Mouse (Mus musculus) hindbrain, embryonic 13.5 days (tissue): ENCODE measurements around the gene Eral1. TPM values are rescaled to one million over a fixed set of nuclear protein-coding genes. Genes with fewer than 3 reads are reported as not detected.
"Not testable (repeated sequence)": the region's sequence is repeated elsewhere in the genome, so short reads cannot be mapped to it uniquely, and the experiment has no call there.

ENCODE experiments used
- ATAC-seq: fragments of 200-750 bp; cut with Nextera tagmentation; 2 replicates; pipeline ENCODE4 v1.8.0; 2017; ENCODE audit warnings: moderate TSS enrichment; ENCODE audit not compliant: low FRiP score
- H3K27ac ChIP-seq: fragments of 300-500 bp; sonication (generic); 2 replicates; pipeline ENCODE4 v1.5.1; 2015; ENCODE audit warnings: inconsistent platforms, mild to moderate bottlenecking, moderate library complexity
- H3K27me3 ChIP-seq: fragments of 300-500 bp; sonication (generic); 2 replicates; pipeline ENCODE4 v1.6.1; 2015; ENCODE audit warnings: mild to moderate bottlenecking, inconsistent platforms
- H3K36me3 ChIP-seq: fragments of 300-500 bp; sonication (generic); 2 replicates; pipeline ENCODE4 v1.6.1; 2015; ENCODE audit warnings: mild to moderate bottlenecking, inconsistent platforms
- H3K4me1 ChIP-seq: fragments of 300-500 bp; sonication (generic); replicated peaks from 2 replicates; pipeline ENCODE4 v1.6.1; 2015; ENCODE audit warnings: inconsistent platforms
- H3K4me2 ChIP-seq: fragments of 300-500 bp; sonication (generic); 2 replicates; pipeline ENCODE4 v1.6.1; 2015; ENCODE audit warnings: inconsistent platforms, mild to moderate bottlenecking, moderate library complexity
- H3K4me3 ChIP-seq: fragments of 300-500 bp; sonication (generic); 2 replicates; pipeline ENCODE4 v1.5.1; 2015; ENCODE audit warnings: mild to moderate bottlenecking, inconsistent platforms
- H3K9ac ChIP-seq: fragments of 300-500 bp; sonication (generic); 2 replicates; pipeline ENCODE4 v1.6.1; 2015; ENCODE audit warnings: mild to moderate bottlenecking, inconsistent platforms
- H3K9me3 ChIP-seq: fragments of 300-500 bp; sonication (generic); 2 replicates; pipeline ENCODE4 v1.6.1; 2016; ENCODE audit warnings: inconsistent platforms
- WGBS: fragments of 180-500 bp; shearing (Covaris S2); methylation state at CpG from one replicate; pipeline ENCODE4 v1.1.7; 2015; 5-methylcytosine and 5-hydroxymethylcytosine counted together
- polyA plus RNA-seq: library from polyadenylated mRNA; unstranded; fragments of >200 nt; fragmentation: Nextera tagmentation; extraction: Ambion mirVana; gene quantifications from 2 replicates; pipeline ENCODE4 v1.2.1, GENCODE M21; 2015

The Eral1 gene
- polyA plus RNA-seq, 1 experiment from 2014 or later: 31.5 TPM

DNA sequence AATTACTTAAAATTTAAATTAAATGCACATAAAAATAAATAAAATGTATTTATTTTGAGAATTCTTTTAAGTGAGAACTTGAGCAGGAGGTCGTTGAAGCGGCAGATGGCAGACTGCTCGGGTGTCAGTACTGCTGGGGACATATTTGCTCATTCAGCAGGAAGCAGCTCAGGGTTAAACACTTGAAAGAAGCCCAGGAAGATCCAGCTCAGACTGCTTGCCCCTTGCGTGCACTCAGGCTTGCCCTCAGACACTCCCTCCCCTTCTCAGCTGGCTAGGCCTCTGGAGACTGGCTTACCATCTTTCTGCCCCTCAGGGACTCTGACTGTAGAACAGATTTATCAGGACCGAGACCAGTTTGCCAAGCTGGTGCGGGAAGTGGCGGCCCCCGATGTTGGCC lies 23.2 kb downstream of the Eral1 start:
- H3K27ac ChIP-seq: no peak overlapping the region
- H3K9ac ChIP-seq: no peak overlapping the region; the same call in 1 of the 2 replicates
- H3K4me2 ChIP-seq: no peak overlapping the region
- ATAC-seq: no peak
- H3K27me3 ChIP-seq: no peaks in the 10 kb centered on the region
- WGBS: 89% methylated on average over 8 of the region's 8 CpGs
- no peak overlapping the region for H3K4me3 ChIP-seq
- H3K4me1 ChIP-seq: 0 out of 2 replicates have a peak, but pooled peaks cover 5% of the 10 kb centered on the region
- no peaks in the 10 kb centered on the region for H3K9me3 ChIP-seq
- peaks cover 84% of the 10 kb centered on the region for H3K36me3 ChIP-seq

GRCm38 (mm10) chr11:78053078-78053477 lies 27.1 kb downstream of the Eral1 start:
- Histone ChIP-seq H3K4me1 (no peaks in the 10 kb centered on the region), H3K27ac (no peak overlapping the region), H3K9ac (0 out of 2 replicates have a peak overlapping the region, but pooled peaks have one; percentile 19), H3K4me2 (no peak overlapping the region), H3K27me3 (no peaks in the 10 kb centered on the region), H3K9me3 (no peaks in the 10 kb centered on the region), H3K36me3 (peaks cover 85% of the 10 kb centered on the region), H3K4me3 (no peak overlapping the region)
- WGBS: 94% methylated on average over 8 of the region's 8 CpGs
- ATAC-seq: no peak

DNA sequence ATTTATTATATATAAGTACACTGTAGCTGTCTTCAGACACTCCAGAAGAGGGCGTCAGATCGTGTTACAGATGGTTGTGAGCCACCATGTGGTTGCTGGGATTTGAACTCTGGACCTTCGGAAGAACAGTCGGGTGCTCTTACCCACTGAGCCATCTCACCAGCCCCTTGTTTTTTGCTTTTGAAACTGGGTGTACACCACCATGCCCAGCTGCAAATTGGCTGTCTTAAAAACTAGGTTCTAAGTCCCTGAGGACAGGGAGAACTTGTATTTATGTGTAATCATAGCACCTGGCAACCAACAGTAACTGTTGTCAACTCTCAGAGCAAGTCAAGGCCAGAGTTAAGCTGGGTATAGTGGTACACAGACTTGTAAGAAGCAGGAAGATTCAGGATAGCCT lies 31.5 kb downstream of the Eral1 start:
- not testable (repeated sequence) for H3K9me3 ChIP-seq, H3K27ac ChIP-seq, H3K4me3 ChIP-seq, ATAC-seq, H3K27me3 ChIP-seq, H3K4me1 ChIP-seq, H3K9ac ChIP-seq, H3K4me2 ChIP-seq
- peaks cover 51% of the 10 kb centered on the region for H3K36me3 ChIP-seq
- WGBS: 95% methylated on average over 4 of the region's 4 CpGs

DNA sequence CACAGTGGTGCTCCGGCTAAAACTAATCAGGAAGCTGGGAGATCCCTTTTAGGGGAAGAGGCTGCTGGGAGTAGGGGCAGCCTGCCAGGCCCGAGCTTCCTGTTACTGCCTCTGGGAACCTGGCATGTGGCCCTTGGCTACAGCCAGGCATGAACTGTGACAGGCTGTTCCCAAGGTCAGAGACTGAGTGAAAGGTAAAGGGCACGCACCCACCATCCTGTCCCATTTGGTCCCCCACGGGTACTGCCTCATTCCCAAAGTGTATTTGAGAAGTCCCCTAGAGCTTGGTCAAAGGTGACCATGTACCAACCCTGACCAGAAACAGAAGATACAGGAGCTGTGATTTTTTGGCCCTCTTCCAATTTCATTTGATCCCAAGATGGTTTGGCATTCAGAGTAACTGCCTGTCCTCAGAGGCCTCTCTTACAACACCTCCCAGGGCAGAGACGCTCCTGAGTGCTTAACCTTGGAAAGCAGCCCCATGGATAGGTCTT lies 35.4 kb downstream of the Eral1 start:
- Histone ChIP-seq H3K9ac (no peak overlapping the region), H3K4me2 (no peak overlapping the region), H3K4me1 (peaks cover 9% of the 10 kb centered on the region), H3K36me3 (peaks cover 29% of the 10 kb centered on the region), H3K27me3 (no peaks in the 10 kb centered on the region), H3K27ac (0 out of 2 replicates have a peak overlapping the region, but pooled peaks have one; percentile 30), H3K9me3 (no peaks in the 10 kb centered on the region), H3K4me3 (no peak overlapping the region)
- no peak for ATAC-seq
- WGBS: 79% methylated on average over 5 of the region's 5 CpGs

GRCm38 (mm10) chr11:78042290-78042870 lies 37.8 kb downstream of the Eral1 start:
- not testable (repeated sequence) for ATAC-seq, H3K27me3 ChIP-seq, H3K9ac ChIP-seq, H3K4me3 ChIP-seq, H3K4me2 ChIP-seq, H3K27ac ChIP-seq, H3K9me3 ChIP-seq
- peaks cover 26% of the 10 kb centered on the region for H3K4me1 ChIP-seq
- WGBS: 98% methylated on average over 4 of the region's 4 CpGs
- H3K36me3 ChIP-seq: peaks cover 24% of the 10 kb centered on the region

GRCm38 (mm10) chr11:78040878-78041277 lies 39.3 kb downstream of the Eral1 start:
- H3K27me3 ChIP-seq: no peaks in the 10 kb centered on the region
- ATAC-seq: no peak
- H3K4me2 ChIP-seq: no peak overlapping the region
- H3K4me1 ChIP-seq: peaks cover 34% of the 10 kb centered on the region
- no peaks in the 10 kb centered on the region for H3K9me3 ChIP-seq
- 55% methylated on average over 2 of the region's 2 CpGs for WGBS
- no peak overlapping the region for H3K4me3 ChIP-seq
- H3K27ac ChIP-seq: no peak overlapping the region
- H3K36me3 ChIP-seq: peaks cover 26% of the 10 kb centered on the region
- no peak overlapping the region for H3K9ac ChIP-seq

GRCm38 (mm10) chr11:78037831-78038752 lies 42.1 kb downstream of the Eral1 start, which contains the start of gene Flot2:
Flot2 (plus strand) TSS chr11:78037931.
- Histone ChIP-seq H3K9me3 (no peaks in the 10 kb centered on the region), H3K9ac (peak within 1 kb of the TSS; percentile 97), H3K4me1 (peaks cover 44% of the 10 kb centered on the region), H3K4me3 (peak within 1 kb of the TSS; percentile 81), H3K4me2 (peak within 1 kb of the TSS; percentile 72), H3K27ac (peak within 1 kb of the TSS; percentile 89), H3K27me3 (no peaks in the 10 kb centered on the region), H3K36me3 (peaks cover 35% of the 10 kb centered on the region)
- 2% methylated on average over 53 of the region's 55 CpGs for WGBS
- peak; percentile 83 for ATAC-seq

DNA sequence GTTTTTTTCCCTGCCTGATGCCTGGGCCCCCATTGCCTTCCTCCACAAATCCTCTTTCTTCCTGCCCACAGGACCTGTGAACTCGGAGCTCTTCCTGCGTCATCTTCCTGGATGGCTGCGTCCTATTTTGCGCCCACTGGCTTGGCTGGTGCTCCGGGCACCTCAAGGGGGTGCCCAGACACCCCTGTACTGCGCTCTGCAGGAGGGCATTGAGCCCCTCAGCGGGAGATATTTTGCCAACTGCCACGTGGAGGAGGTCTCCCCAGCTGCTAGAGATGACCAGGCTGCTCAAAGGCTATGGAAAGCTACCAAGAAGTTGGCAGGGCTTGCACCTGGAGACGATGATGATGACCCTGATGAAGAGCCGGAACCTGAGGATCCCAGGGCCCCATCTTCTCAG lies 43.4 kb downstream of the Eral1 start:
- peak overlapping the region; percentile 72; the same call in 1 of the 2 replicates for H3K4me2 ChIP-seq
- ATAC-seq: no peak
- H3K9me3 ChIP-seq: no peaks in the 10 kb centered on the region
- H3K27ac ChIP-seq: no peak overlapping the region
- H3K4me1 ChIP-seq: peaks cover 50% of the 10 kb centered on the region
- H3K4me3 ChIP-seq: no peak overlapping the region
- H3K9ac ChIP-seq: 0 out of 2 replicates have a peak overlapping the region, but pooled peaks have one; percentile 35
- peaks cover 28% of the 10 kb centered on the region for H3K36me3 ChIP-seq
- no peaks in the 10 kb centered on the region for H3K27me3 ChIP-seq
- 81% methylated on average over 10 of the region's 10 CpGs for WGBS

DNA sequence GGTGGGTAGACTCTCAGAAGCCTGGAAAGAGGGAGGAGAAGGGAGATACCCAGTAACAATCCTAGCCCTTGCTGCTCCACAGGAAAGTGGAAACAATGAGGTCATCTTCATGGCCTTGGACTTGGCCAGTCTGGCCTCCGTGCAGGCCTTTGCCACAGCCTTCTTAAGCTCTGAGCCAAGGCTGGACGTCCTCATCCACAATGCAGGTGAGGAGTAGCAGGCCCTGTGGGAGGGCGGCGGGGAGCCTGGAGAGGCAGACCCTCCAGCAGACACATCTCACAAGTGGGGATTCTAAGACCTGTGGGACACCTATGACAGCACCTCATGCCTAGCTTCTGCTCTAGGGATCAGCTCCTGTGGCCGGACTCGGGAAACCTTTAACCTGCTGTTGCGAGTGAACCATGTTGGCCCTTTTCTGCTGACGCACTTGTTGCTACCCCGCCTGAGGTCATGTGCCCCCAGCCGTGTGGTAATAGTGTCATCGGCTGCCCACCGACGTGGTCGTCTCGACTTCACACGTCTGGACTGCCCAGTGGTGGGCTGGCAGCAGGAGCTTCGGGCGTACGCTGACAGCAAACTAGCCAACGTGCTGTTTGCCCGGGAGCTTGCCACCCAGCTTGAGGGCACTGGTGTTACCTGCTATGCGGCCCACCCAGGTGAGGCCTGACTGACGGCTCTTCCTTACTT lies 46.1 kb downstream of the Eral1 start:
- H3K4me1 ChIP-seq: peaks cover 51% of the 10 kb centered on the region

DNA sequence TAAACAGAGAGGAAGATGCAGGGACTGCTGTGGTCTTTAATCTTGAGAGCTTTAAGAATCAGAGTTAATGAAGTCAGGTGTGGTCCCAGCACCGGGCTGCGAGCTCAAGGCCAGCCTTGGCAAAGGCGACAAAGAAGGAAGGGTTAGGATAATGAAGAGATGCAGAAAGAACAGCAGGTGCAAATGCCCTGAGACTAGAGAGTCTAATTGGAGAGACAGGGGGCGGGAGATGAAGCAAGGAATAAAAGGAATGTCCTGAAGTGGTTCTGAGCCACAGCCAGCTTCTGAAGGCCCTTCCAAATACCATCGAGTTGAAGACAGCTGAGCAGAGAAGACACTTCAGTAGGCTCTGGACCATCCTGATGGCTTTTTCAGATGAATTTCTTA lies 47.4 kb downstream of the Eral1 start:
- 10% methylated on average over 5 of the region's 5 CpGs for WGBS
- Histone ChIP-seq H3K9ac (peak overlapping the region; percentile 92), H3K4me3 (peak overlapping the region; percentile 75), H3K4me2 (peak overlapping the region; percentile 68), H3K9me3 (no peaks in the 10 kb centered on the region), H3K27ac (peak overlapping the region; percentile 97), H3K36me3 (peaks cover 42% of the 10 kb centered on the region), H3K4me1 (peaks cover 43% of the 10 kb centered on the region), H3K27me3 (no peaks in the 10 kb centered on the region)
- ATAC-seq: no peak

More for the DNA sequence above, 46.1 kb downstream of the Eral1 start:
- H3K27ac ChIP-seq: no peak overlapping the region
- H3K9ac ChIP-seq: peak overlapping the region; percentile 20; the same call in 1 of the 2 replicates
- ATAC-seq: no peak
- H3K4me3 ChIP-seq: 0 out of 2 replicates have a peak overlapping the region, but pooled peaks have one; percentile 75
- no peaks in the 10 kb centered on the region for H3K9me3 ChIP-seq
- H3K36me3 ChIP-seq: peaks cover 29% of the 10 kb centered on the region
- WGBS: 92% methylated on average over 23 of the region's 23 CpGs
- no peaks in the 10 kb centered on the region for H3K27me3 ChIP-seq
- H3K4me2 ChIP-seq: no peak overlapping the region

- Histone ChIP-seq H3K36me3 (peaks cover 48% of the 10 kb centered on the region), H3K4me2 (peak within 1 kb of the TSS; percentile 68), H3K4me1 (peaks cover 38% of the 10 kb centered on the region), H3K27me3 (no peaks in the 10 kb centered on the region), H3K9ac (peak within 1 kb of the TSS; percentile 92), H3K9me3 (no peaks in the 10 kb centered on the region), H3K4me3 (peak within 1 kb of the TSS; percentile 75), H3K27ac (peak within 1 kb of the TSS; percentile 97)
- ATAC-seq: peak; percentile 92
- under 1% methylated on average over 95 of the region's 96 CpGs for WGBS
These were observed 48.0 kb downstream of the Eral1 start, which contains the start of gene Dhrs13 for GRCm38 (mm10) chr11:78031947-78032808. Dhrs13 (plus strand) TSS chr11:78032280.
